Mouse (Mus musculus) liver (tissue): Measurements from ENCODE around the gene Ankef1.

ENCODE experiments used
- DNase-seq: peaks from one replicate; pipeline ENCODE4 v3.0.0-alpha.2; 2020; ENCODE audit warnings: mixed read lengths

The Ankef1 gene

GRCm38 (mm10) chr2:136501651-136502050, at the start of gene Ankef1:
TSS of gene Ankef1 (plus strand) at chr2:136501910.
- no peak for DNase-seq

DNA sequence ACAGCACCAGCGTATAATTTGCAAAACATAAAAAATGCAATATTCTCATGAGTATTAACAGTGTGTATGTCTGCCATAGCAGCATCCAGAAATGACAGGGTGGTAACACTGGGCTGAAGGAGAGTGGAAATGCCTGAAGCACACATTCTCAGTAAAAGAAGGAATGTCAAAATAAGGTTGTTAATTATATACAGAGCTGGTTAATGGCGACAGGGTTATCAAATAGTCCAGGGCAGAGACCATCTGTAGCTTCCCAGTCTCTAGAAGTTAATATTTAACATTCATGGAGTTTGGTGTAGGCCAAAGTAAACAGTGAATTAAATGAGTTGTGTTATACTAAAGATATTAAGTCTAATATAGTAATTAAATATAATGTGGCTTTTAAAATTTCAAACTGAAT, 45.2 kb upstream of the Ankef1 start:
- DNase-seq: no peak

DNA sequence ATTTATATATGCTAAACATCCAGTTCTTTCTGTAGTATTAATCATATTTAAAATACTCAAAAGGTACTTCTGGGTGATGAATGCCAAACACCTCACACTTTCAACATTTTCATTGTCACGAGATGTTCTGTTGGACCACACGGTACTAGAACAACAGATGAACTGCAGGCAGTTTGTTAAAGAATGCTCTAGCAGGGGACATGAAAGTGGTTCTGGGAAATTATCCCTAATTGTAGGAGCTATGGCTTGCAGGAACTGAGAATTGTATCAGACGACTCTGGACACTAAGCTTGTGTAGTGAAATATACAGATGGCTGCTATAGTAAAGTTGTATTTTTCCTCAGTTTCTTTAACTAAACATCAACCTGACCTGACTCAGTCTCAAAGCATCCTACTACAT, 44.8 kb upstream of the Ankef1 start:
- DNase-seq: no peak

DNA sequence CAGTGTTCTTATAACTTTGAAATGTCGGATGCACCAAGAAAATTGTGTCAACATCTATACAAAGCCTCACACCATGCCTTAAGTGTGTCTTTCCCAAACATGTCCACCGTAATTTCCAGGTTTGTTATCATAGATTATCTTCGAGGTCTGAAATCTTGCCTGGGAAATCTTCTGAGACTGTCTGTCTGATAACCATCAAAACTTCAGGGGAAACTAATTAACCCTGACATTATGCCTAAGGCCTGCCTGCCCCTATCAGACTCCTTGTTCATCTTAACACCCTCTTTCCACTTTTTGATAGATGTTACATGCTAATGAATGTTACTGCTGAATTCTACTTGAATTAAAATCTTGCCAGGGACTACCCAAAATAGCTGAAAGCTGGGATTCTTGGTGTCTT, 24.1 kb upstream of the Ankef1 start:
- no peak for DNase-seq

- no peak for DNase-seq
These were observed 19.4 kb upstream of the Ankef1 start for GRCm38 (mm10) chr2:136482269-136482668.

GRCm38 (mm10) chr2:136483058-136483457, 18.7 kb upstream of the Ankef1 start:
- no peak for DNase-seq

DNA sequence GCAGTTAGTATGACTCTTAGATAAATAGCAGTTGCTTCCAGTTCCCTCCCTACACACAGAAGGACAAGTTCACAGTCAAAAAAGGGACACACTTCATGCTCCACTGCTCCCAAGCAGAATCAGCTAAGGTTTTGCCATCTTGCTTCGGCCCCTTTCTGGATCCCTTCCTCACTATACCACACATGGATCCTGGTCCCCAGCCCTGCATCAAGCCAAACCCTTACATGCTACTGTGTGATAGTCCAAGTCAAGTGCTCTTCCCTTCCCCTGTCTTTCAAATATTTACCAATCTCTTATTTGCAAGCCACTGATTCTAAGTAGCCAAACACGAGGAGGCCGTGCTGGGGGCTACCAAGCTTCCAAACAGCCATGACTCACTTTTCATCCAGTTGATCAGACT, 16.8 kb upstream of the Ankef1 start:
- no peak for DNase-seq

GRCm38 (mm10) chr2:136485401-136485800, 16.3 kb upstream of the Ankef1 start:
- no peak for DNase-seq

- DNase-seq: peak; percentile 68
These were observed 15.7 kb upstream of the Ankef1 start for GRCm38 (mm10) chr2:136485815-136486619.

GRCm38 (mm10) chr2:136486986-136487385, 14.7 kb upstream of the Ankef1 start:
- no peak for DNase-seq

DNA sequence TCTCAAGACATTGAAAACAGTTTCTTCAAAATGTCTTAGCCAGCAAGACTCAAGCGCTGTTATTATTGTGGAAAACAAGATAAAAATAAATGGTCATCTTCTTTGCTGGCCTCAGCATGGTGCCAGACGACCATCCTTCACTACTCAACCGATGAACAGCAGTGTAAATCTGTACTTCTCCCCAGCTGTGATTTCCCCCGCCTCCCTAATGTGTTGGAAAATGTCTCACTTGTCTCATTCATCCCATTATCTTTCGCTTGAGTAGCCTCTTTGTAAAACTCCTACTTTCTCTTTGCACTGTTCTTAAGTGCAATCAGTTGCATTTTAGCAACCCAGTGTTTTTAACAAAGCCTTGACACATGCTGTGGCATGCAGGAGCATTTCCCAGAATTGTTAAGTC, 9.4 kb downstream of the Ankef1 start:
- DNase-seq: no peak

- no peak for DNase-seq
These were observed 10.0 kb downstream of the Ankef1 start for GRCm38 (mm10) chr2:136511756-136512155.

DNA sequence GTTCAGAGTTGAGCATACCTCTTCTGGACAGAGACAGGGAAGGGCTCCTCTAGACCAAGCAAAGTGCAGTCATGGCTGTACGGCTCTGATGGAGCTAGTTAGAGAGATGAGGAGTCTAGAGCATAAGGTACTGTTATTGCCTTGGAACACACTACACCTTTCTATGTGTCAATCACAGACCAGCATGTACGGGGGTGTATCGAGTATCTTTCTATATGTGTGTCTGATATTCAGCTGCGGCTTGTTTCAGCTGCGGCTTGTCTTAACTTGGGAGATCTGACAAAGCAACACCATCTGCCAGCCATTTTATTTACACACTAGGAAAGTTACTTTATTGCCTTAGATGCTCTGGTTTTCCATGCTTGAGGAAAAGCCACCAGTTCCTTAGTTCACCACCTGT, 11.1 kb downstream of the Ankef1 start:
- no peak for DNase-seq

GRCm38 (mm10) chr2:136513806-136514205, 12.1 kb downstream of the Ankef1 start:
- DNase-seq: no peak

DNA sequence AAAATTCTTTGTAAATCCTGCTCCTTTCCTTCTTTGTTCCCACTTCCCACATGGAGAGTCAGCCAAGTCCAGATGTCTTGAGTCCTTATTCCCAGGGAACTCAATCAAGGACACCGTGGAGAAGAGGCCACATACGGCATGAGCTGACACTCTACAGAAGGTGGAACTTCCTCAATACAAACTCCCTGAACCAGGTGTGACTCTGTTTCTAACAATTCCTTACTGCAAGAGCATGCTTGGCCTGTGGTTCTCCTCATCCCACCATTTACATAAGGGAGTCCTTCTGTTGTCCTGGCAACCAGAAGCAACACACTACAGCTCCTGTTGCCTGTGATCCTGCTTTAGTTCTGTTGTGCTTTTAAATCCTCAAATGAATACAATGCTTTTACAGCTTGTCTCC, 13.8 kb downstream of the Ankef1 start:
- no peak for DNase-seq

- no peak for DNase-seq
These were observed 27.2 kb downstream of the Ankef1 start for GRCm38 (mm10) chr2:136528937-136529336.

DNA sequence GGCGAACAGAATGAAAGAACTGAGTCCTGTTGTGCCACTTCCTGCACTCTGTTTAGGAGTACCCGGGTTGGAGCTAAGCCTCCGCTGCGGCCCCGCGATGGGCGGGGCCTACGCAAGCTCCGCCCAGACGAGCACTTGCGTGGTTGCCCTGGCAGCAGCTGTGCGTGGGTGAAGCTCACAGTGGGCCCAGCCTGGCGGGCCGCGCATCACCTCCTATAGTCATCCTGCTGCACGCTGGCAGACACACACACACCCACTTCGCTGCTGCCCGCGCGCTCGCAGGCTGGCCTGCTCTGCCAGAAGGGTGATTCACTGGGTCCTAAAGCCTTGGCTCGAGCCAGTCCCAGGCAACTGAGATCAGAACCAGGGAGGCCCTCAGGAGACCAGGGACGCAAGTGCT, 30.3 kb downstream of the Ankef1 start:
- DNase-seq: peak; percentile 77

DNA sequence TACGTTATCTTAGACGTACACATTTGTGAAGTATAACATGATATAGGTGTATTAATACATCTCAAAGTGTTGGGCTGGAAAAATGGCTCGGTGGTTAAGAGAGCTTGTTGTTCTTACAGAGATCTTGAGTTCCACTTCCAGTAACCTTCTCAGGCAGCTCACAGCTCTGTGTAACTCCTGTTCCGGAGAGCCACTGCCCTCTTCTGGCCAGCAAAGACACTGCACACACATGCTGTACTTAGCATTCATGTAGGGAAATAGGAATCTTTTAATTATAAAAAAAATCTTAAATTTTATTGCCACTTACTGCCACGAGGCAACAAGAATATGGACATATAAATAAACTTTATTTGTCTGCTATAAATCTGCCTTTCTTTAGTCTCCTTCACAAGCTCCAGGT, 56.3 kb downstream of the Ankef1 start:
- peak; percentile 5 for DNase-seq

DNA sequence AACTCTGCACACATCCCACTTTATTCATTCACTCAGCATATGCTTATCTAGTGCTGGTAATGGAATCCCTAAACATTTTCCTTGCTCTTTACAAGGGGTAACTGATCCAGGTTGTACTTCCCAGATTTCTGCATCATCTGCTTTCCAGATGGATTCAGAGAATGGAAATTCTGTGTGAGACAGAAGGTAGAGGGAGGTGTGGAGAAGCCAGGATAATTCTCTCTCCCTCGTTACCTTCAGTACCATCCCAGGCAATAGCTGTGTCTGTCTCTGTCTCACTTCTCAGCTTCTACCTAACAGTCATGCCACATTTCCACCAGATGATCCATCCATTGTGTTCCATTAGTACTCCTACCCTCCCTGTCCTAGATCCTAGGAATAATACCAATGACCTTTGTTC, 60.6 kb downstream of the Ankef1 start:
- no peak for DNase-seq

DNA sequence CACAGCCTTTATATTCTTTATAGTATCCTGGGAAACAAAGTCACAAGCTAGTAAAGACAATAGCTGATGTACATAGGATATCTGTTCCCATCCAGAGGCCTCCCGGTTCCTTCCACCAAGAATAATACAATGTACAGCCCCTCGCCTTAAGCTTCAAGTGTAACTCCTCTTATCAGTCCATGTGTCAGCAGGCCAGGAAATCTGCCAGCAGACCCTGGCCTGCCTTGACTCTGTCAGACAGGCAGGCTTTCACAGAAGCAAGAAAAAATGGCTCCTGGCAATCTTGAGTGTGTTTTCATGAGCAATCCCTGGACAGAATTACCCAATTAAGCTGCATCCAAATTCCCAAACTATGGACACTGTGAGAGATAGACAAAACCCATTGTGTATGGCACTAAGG, 69.1 kb downstream of the Ankef1 start:
- DNase-seq: no peak

DNA sequence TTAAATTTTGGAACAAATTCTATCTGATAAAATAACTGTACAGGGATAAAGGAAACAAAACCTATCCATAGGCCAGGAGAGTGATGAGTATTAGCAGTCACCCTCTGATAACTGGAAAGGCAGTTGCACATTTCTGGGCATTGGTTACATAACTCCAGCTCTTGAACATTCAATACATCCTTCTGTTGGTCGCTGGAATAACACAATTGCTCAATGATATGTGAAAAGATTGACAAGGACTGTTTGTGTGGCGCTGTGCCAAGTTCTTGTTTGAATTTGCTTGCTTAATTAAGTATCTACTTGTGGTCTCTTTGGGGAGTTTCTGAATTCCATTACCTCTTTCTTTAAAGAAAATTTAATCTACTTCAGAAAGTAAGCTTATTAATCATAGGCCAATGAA, 81.1 kb downstream of the Ankef1 start:
- DNase-seq: no peak

DNA sequence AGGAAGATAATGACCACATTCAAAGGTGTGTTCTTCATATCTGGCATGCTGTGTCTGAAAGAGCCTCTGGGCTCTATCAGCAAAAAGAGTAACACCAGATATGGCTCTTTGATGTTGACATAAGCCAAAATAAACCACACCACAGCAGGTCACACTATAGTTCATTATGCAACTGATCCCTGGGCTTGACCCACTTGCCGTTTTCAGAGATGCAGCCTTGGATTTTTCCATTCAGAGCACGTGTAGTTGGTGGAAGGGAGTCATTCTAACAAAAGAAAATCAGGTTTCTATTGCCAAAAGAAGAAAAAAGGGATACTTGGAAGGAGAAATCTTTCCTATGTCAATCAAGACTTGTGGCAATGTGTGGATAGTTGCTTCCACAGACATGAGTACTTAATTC, 87.1 kb downstream of the Ankef1 start:
- DNase-seq: no peak

DNA sequence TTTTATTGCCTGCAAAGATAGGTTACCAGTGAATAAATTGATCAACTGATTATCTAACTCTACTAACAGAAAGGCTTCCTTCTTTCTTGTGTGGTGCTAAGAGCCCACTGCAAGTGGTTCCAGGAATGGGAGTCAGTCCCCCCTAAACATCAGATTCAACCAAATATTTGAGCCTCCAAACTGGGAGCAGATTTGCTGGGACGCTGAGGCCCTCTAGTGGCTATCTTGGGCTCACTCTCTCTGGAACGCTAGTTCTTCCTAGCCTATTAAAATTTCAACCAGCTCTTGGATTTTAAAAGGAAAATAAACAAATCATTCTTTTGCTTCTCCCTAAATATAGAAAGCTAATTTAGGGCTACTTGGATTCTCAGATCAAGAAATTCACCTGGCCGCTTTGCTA, 94.7 kb downstream of the Ankef1 start:
- peak; percentile 17 for DNase-seq

DNA sequence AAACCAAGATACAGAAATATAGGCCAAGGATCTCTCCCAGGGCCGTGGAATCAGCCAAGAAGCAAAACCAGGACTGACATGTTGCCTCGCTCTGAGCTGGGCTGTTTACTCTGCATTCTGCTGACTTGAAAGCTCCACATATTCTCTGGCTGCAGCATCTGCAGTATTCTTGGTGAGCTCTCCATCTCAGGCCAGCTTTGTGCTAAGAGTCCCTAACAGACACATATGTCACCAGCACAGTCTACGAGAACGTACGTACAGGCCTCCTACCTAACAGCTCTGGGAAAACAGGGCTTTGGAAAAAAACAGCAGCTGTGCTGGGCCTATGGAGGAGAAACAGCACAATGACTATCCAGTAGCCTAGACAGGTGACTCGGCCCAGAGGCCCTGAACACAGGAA, 97.0 kb downstream of the Ankef1 start:
- DNase-seq: no peak

GRCm38 (mm10) chr2:136600651-136601170, 99.0 kb downstream of the Ankef1 start:
- DNase-seq: no peak
